Mouse (Mus musculus): ENCODE data around the gene Col6a4.

DNA sequence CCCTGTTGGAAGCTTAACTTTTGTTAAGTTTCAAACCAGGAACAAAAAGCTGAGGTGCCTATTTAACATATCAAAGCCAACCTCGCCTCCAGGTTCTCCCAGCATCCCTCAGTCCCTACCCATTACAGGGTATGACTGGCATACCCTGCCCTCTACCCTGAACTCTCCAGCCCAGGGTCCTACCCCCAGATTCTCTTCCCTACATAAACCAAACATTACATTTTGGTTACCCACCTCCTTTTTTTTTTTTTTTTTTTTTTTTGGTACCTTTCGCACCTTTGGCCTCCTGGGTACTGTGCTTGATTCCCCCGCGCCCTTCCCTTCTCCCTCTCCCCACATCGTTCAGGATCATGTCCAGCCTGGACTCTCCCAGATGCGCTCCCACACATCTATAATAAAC is 120.3 kb downstream of the Col6a4 start:
- TF ChIP-seq POLR2A (IDR thresholded peaks at IDR 0.05; ENCODE audit: extremely low read depth, insufficient read depth, low read length) = no peak
- TF ChIP-seq CTCF (IDR thresholded peaks at IDR 0.05; ENCODE audit: low read depth, low read length) = no peak

Data from liver, adult 2 months (tissue).